Mouse (Mus musculus): ENCODE measurements around the gene Pard6b. TPM values are rescaled to one million over a fixed set of nuclear protein-coding genes. Genes with fewer than 3 reads are reported as not detected.
"Not testable (repeated sequence)": the region's sequence is repeated elsewhere in the genome, so short reads cannot be mapped to it uniquely, and the experiment has no call there.

Pard6b gene
- polyA plus RNA-seq, 1 experiment = not detected

- WGBS = 66% methylated on average over 22 of the region's 22 CpGs
These were observed 23.8 kb downstream of the Pard6b start for GRCm38 (mm10) chr2:168104375-168105144.

GRCm38 (mm10) chr2:168105271-168105670, 24.5 kb downstream of the Pard6b start:
- 90% methylated on average over 8 of the region's 8 CpGs for WGBS
- Histone ChIP-seq H3K27ac (ENCODE audit: insufficient read depth, low read depth, low read length) (no peak overlapping the region), H3K4me1 (ENCODE audit: control insufficient read depth, insufficient read depth, low read length) (peaks cover 9% of the 10 kb centered on the region), H3K4me3 (ENCODE audit: insufficient read depth, low read depth, low read length) (no peak overlapping the region)
- TF ChIP-seq CTCF (IDR thresholded peaks at IDR 0.05; ENCODE audit: insufficient read depth, low read depth, low read length) (no peak), POLR2A (IDR thresholded peaks at IDR 0.05; ENCODE audit: insufficient read depth, low read depth, low read length) (no peak)

More at GRCm38 (mm10) chr2:168104375-168105144, 23.8 kb downstream of the Pard6b start:
- TF ChIP-seq CTCF (IDR thresholded peaks at IDR 0.05; ENCODE audit: insufficient read depth, low read depth, low read length) = no peak
- TF ChIP-seq POLR2A (IDR thresholded peaks at IDR 0.05; ENCODE audit: insufficient read depth, low read depth, low read length) = no peak
- no peak overlapping the region for H3K27ac ChIP-seq (ENCODE audit: insufficient read depth, low read depth, low read length)
- H3K4me1 ChIP-seq (ENCODE audit: control insufficient read depth, insufficient read depth, low read length) = peaks cover 9% of the 10 kb centered on the region
- no peak overlapping the region for H3K4me3 ChIP-seq (ENCODE audit: insufficient read depth, low read depth, low read length)

GRCm38 (mm10) chr2:168106701-168107178, 25.9 kb downstream of the Pard6b start:
- 27% methylated on average over 20 of the region's 20 CpGs for whole genome bisulfite sequencing
- Histone ChIP-seq H3K4me3 (ENCODE audit: insufficient read depth, low read depth, low read length) (peak overlapping the region; percentile 24), H3K4me1 (ENCODE audit: control insufficient read depth, insufficient read depth, low read length) (peaks cover 9% of the 10 kb centered on the region), H3K27ac (ENCODE audit: insufficient read depth, low read depth, low read length) (no peak overlapping the region)
- no peak for TF ChIP-seq CTCF (IDR thresholded peaks at IDR 0.05; ENCODE audit: insufficient read depth, low read depth, low read length)
- no peak for TF ChIP-seq POLR2A (IDR thresholded peaks at IDR 0.05; ENCODE audit: insufficient read depth, low read depth, low read length)

- H3K27ac ChIP-seq (ENCODE audit: insufficient read depth, low read depth, low read length) = no peak overlapping the region
- 56% methylated on average over 15 of the region's 15 CpGs for WGBS
- no peak overlapping the region for H3K4me3 ChIP-seq (ENCODE audit: insufficient read depth, low read depth, low read length)
- peaks cover 9% of the 10 kb centered on the region for H3K4me1 ChIP-seq (ENCODE audit: control insufficient read depth, insufficient read depth, low read length)
- TF ChIP-seq POLR2A (IDR thresholded peaks at IDR 0.05; ENCODE audit: insufficient read depth, low read depth, low read length) (no peak), CTCF (IDR thresholded peaks at IDR 0.05; ENCODE audit: insufficient read depth, low read depth, low read length) (no peak)
These were observed 26.6 kb downstream of the Pard6b start for GRCm38 (mm10) chr2:168107356-168107755.

GRCm38 (mm10) chr2:168107901-168108300, 27.1 kb downstream of the Pard6b start:
- 97% methylated on average over 6 of the region's 6 CpGs for WGBS
- H3K4me3 ChIP-seq (ENCODE audit: insufficient read depth, low read depth, low read length); H3K4me1 ChIP-seq (ENCODE audit: control insufficient read depth, insufficient read depth, low read length); H3K27ac ChIP-seq (ENCODE audit: insufficient read depth, low read depth, low read length): not testable (repeated sequence)

GRCm38 (mm10) chr2:168111902-168112301, 31.1 kb downstream of the Pard6b start:
- no peak overlapping the region for H3K4me3 ChIP-seq (ENCODE audit: insufficient read depth, low read depth, low read length)
- H3K4me1 ChIP-seq (ENCODE audit: control insufficient read depth, insufficient read depth, low read length) = peaks cover 11% of the 10 kb centered on the region
- no peak overlapping the region for H3K27ac ChIP-seq (ENCODE audit: insufficient read depth, low read depth, low read length)
- 7% methylated on average over 7 of the region's 7 CpGs for WGBS
- TF ChIP-seq CTCF (IDR thresholded peaks at IDR 0.05; ENCODE audit: insufficient read depth, low read depth, low read length) = peak; percentile 61; the same call in 1 of the 2 replicates
- TF ChIP-seq POLR2A (IDR thresholded peaks at IDR 0.05; ENCODE audit: insufficient read depth, low read depth, low read length) = no peak

DNA sequence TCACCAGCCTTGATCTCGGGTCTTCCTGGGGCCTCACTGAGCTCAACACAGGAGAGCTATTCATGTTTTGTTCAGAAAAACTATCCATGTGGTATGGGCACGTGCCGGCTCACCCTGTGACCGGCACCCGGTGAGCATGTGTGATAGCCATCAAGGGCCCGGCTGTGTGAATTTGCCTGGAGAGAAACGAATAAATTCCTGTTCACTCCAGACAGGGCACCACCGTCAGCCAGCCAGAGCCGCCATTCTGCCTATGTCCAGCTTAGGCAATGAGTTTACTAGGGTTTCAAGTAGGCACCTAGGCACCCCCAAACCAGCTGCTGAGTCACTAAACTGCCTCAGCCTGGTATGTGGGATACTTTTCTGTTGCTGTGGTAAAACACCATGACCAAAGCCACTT, 32.5 kb downstream of the Pard6b start:
- Histone ChIP-seq H3K4me1 (ENCODE audit: control insufficient read depth, insufficient read depth, low read length) (peaks cover 14% of the 10 kb centered on the region), H3K27ac (ENCODE audit: insufficient read depth, low read depth, low read length) (no peak overlapping the region), H3K4me3 (ENCODE audit: insufficient read depth, low read depth, low read length) (no peak overlapping the region)
- TF ChIP-seq CTCF (IDR thresholded peaks at IDR 0.05; ENCODE audit: insufficient read depth, low read depth, low read length) = no peak
- WGBS = 95% methylated on average over 9 of the region's 9 CpGs

GRCm38 (mm10) chr2:168113692-168114091, 32.9 kb downstream of the Pard6b start:
- Histone ChIP-seq H3K4me1 (ENCODE audit: control insufficient read depth, insufficient read depth, low read length) (peaks cover 14% of the 10 kb centered on the region), H3K4me3 (ENCODE audit: insufficient read depth, low read depth, low read length) (no peak overlapping the region), H3K27ac (ENCODE audit: insufficient read depth, low read depth, low read length) (no peak overlapping the region)
- WGBS = 86% methylated on average over 5 of the region's 5 CpGs
- no peak for TF ChIP-seq POLR2A (IDR thresholded peaks at IDR 0.05; ENCODE audit: insufficient read depth, low read depth, low read length)
- no peak for TF ChIP-seq CTCF (IDR thresholded peaks at IDR 0.05; ENCODE audit: insufficient read depth, low read depth, low read length)

- peaks cover 14% of the 10 kb centered on the region for H3K4me1 ChIP-seq (ENCODE audit: control insufficient read depth, insufficient read depth, low read length)
- H3K4me3 ChIP-seq (ENCODE audit: insufficient read depth, low read depth, low read length) = no peak overlapping the region
- H3K27ac ChIP-seq (ENCODE audit: insufficient read depth, low read depth, low read length) = no peak overlapping the region
- WGBS = 34% methylated on average over 17 of the region's 17 CpGs
- TF ChIP-seq POLR2A (IDR thresholded peaks at IDR 0.05; ENCODE audit: insufficient read depth, low read depth, low read length) (no peak), CTCF (IDR thresholded peaks at IDR 0.05; ENCODE audit: insufficient read depth, low read depth, low read length) (0 out of 2 replicates have a peak, but pooled peaks have one; percentile 11)
These were observed 34.0 kb downstream of the Pard6b start for GRCm38 (mm10) chr2:168114699-168115350.

Data from olfactory bulb, adult 2 months (tissue).